Mouse (Mus musculus): ENCODE measurements around the gene Olfr502. TPM values are rescaled to one million over a fixed set of nuclear protein-coding genes. Genes with fewer than 3 reads are reported as not detected.
"Not testable (repeated sequence)": the region's sequence is repeated elsewhere in the genome, so short reads cannot be mapped to it uniquely, and the experiment has no call there.

Olfr502 gene
- not detected in 2 replicates for total RNA-seq (2017)

DNA sequence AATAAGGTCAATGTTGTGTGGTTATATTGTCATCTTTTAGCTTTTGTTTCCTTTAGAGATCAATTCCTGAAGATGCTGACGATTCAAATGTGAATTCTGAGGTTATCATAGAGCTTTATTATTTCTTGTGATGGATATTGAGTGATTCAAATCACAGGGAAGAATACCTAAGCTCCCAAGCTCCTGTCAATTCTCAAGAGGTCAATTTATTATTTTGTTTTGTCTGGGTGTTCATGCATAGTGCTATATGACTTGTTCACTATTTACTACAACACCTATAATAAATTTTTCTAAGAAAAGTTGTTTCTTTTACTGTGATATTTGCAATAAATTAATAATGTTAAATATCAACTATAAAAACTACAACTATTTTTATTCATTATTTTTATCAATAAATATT lies at the start of gene Olfr502:
Gene Olfr502 (minus strand): TSS at position 101 of the 400 bp plus-strand sequence.
- ATAC-seq (ENCODE audit: extremely low read depth, insufficient number of reproducible peaks, low FRiP score, poor library complexity, severe bottlenecking): no peak

DNA sequence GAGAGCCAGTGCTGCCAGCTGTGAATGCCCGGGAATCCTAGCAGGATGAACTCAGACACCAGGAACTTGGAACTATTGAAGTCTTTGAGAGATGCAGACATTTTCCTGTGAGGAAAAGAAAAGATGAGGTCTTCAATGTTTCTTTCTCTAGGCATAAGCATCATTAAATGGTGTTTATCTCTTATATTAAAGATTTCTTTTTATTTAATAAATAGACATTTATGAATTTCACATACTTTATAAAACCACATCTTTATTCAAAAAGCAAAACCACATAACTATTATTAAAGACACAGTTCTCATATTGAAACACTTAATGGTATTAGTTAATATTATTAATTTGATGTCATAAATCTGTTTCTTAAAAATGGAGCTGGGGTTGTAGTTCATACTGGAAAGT lies 40.8 kb upstream of the Olfr502 start, which contains the start of gene Olfr504:
Gene Olfr504 (minus strand): TSS at position 101 of the 400 bp plus-strand sequence.
- no peak for ATAC-seq (ENCODE audit: extremely low read depth, insufficient number of reproducible peaks, low FRiP score, poor library complexity, severe bottlenecking)

DNA sequence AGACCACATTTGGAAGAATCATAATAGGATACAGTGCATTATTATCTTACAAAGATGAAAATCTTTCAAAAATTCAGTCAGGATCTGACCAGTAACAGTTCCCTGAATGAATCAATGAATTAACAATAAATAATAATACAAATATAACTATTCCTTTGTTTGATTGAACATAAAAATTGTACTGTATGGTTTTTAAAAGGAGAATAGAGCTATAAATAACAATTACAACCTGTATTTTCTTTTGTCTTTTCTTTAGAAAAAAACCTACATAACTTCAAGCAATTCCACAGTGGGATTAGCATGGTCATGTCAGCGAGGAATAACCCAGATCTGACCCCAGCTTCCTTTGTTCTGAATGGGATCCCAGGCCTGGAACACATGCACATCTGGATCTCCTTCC lies 19.4 kb upstream of the Olfr502 start, which contains the start of gene Olfr503:
Gene Olfr503 (plus strand): TSS at position 301 of the 400 bp plus-strand sequence.
- not testable (repeated sequence) for ATAC-seq (ENCODE audit: extremely low read depth, insufficient number of reproducible peaks, low FRiP score, poor library complexity, severe bottlenecking)

DNA sequence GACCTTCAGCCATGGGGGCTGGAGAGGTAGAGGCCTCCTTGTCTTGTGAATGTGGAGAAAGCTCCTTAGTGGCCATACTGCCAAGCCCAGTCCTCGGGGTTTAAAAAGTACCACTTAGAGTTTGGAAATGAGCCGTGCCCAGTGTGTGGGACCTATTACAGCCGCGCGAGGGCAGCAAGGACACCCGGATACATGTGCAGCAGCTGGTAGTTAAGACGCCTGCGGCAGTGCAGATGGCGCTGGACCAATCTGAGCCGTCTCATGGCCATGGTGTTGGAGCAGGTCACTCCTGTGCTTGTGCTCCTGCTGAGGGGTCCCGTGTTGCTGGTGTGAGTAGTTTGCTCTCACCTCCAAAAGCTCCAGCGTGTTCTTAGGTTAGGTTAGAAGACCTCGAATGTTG lies 17.6 kb upstream of the Olfr502 start:
- ATAC-seq (ENCODE audit: extremely low read depth, insufficient number of reproducible peaks, low FRiP score, poor library complexity, severe bottlenecking): no peak

Other genes with a start within 250 kb of the Olfr502 start
- gene Olfr490, start 236.1 kb downstream of the Olfr502 start, total RNA-seq (2017): not detected in 2 replicates
- gene Olfr491, start 211.6 kb downstream of the Olfr502 start, total RNA-seq (2017): not detected in 2 replicates
- not detected in 2 replicates for gene Olfr492, start 201.4 kb downstream of the Olfr502 start, total RNA-seq (2017)
- not detected in 2 replicates for gene Olfr493, start 178.1 kb downstream of the Olfr502 start, total RNA-seq (2017)
- gene Olfr494, start 159.7 kb downstream of the Olfr502 start, total RNA-seq (2017): not detected in 2 replicates
- gene Olfr495, start 131.9 kb downstream of the Olfr502 start, total RNA-seq (2017): not detected in 2 replicates
- gene Olfr497, start 104.6 kb downstream of the Olfr502 start, total RNA-seq (2017): not detected in 2 replicates
- not detected in 2 replicates for gene Olfr498, start 59.7 kb downstream of the Olfr502 start, total RNA-seq (2017)
- gene Olfr503, start 19.5 kb upstream of the Olfr502 start, total RNA-seq (2017): not detected in 2 replicates
- gene Olfr504, start 40.7 kb upstream of the Olfr502 start, total RNA-seq (2017): not detected in 2 replicates
- not detected in 2 replicates for gene Olfr506, start 85.7 kb upstream of the Olfr502 start, total RNA-seq (2017)
- gene Olfr507, start 96.7 kb upstream of the Olfr502 start, total RNA-seq (2017): not detected in 2 replicates
- gene Olfr508, start 104.9 kb upstream of the Olfr502 start, total RNA-seq (2017): not detected in 2 replicates
- 0.12 TPM in 1 of 2 replicates, not detected in the other for gene Olfr509, start 126.8 kb upstream of the Olfr502 start, total RNA-seq (2017)
- gene Olfr510, start 141.4 kb upstream of the Olfr502 start, total RNA-seq (2017): not detected in 2 replicates
- not detected in 2 replicates for gene Olfr512, start 188.3 kb upstream of the Olfr502 start, total RNA-seq (2017)
- gene Olfr513, start 225.9 kb upstream of the Olfr502 start, total RNA-seq (2017): not detected in 2 replicates